Mouse (Mus musculus) heart, adult 2 months (tissue): Measurements from ENCODE around the gene Mypn. TPM values are rescaled to one million over a fixed set of nuclear protein-coding genes. Genes with fewer than 3 reads are reported as not detected.

Experiments
- DNase-seq, 2 experiments: peaks; one replicate each; pipeline ENCODE4 v3.0.0; 2021
- H3K27ac ChIP-seq: fragments of 200-600 bp; 2 replicates; pipeline ENCODE4 v1.8.1; 2022
- H3K27me3 ChIP-seq: fragments of 200-500 bp; 2 replicates; pipeline ENCODE4 v1.6.1; 2012; ENCODE audit warnings: mild to moderate bottlenecking, low read length, inconsistent platforms, mixed read lengths; ENCODE audit not compliant: control insufficient read depth, insufficient read depth
- H3K36me3 ChIP-seq: fragments of 200-500 bp; 2 replicates; pipeline ENCODE4 v1.6.1; 2012; ENCODE audit warnings: low read length, inconsistent platforms; ENCODE audit not compliant: control insufficient read depth, insufficient read depth
- H3K4me1 ChIP-seq: fragments of 200-500 bp; 2 replicates; pipeline ENCODE4 v1.6.1; 2011; ENCODE audit warnings: low read length; ENCODE audit not compliant: control insufficient read depth, insufficient read depth
- H3K4me3 ChIP-seq: fragments of 200-600 bp; 2 replicates; pipeline ENCODE4 v1.8.1; 2022
- H3K79me2 ChIP-seq: fragments of 200-500 bp; replicated peaks from 2 replicates; pipeline ENCODE4 v1.6.1; 2012; ENCODE audit warnings: mild to moderate bottlenecking, inconsistent platforms, low read length, moderate library complexity, mixed read lengths; ENCODE audit not compliant: control insufficient read depth, insufficient read depth
- H3K9ac ChIP-seq: fragments of 200-500 bp; 2 replicates; pipeline ENCODE4 v1.6.1; 2012; ENCODE audit warnings: low read depth, mild to moderate bottlenecking, control low read depth, inconsistent platforms, low read length, mixed read lengths
- CTCF ChIP-seq: fragments of 200-600 bp; IDR thresholded peaks from 2 replicates; pipeline ENCODE4 v1.8.1; 2022; ENCODE audit warnings: antibody characterized with exemption, mild to moderate bottlenecking, moderate library complexity
- EP300 ChIP-seq: fragments of 200-500 bp; IDR thresholded peaks from 2 replicates; pipeline ENCODE4 v1.6.1; 2011; ENCODE audit warnings: low read depth, low read length, control low read depth; ENCODE audit not compliant: insufficient read depth
- POLR2A ChIP-seq: fragments of 200-500 bp; IDR thresholded peaks from 2 replicates; pipeline ENCODE4 v1.6.1; 2011; ENCODE audit warnings: mild to moderate bottlenecking, low read depth, low read length, control low read depth; ENCODE audit not compliant: insufficient read depth
- WGBS: fragments of 180-500 bp; shearing (Covaris S2); methylation state at CpG from one replicate; pipeline ENCODE4 v1.1.7; 2018; 5-methylcytosine and 5-hydroxymethylcytosine counted together
- intact Hi-C: fragments of 180-260 bp; cut with DNase I; formaldehyde crosslinking; loops from one replicate; pipeline ENCODE4 v1.15.1; 2025
- polyA plus RNA-seq: library from polyadenylated mRNA; depleted of rRNA; stranded (reverse); fragments of >200 nt; gene quantifications from 2 replicates; pipeline ENCODE4 v1.2.3, GENCODE M21; 2012
- total RNA-seq, 2 experiments: library from RNA; stranded (reverse); gene quantifications; 2 replicates each; pipeline ENCODE4 v1.2.3; 2021

The Mypn gene
- total and polyA plus RNA-seq, 3 experiments: 32.1 to 110 (median 96.6) TPM

GRCm38 (mm10) chr10:63098191-63098590, 105.6 kb downstream of the Mypn start:
- TF ChIP-seq POLR2A (no peak), EP300 (no peak), CTCF (no peak)
- intact Hi-C loops: no loop called here
- H3K27me3 ChIP-seq: peaks cover 2% of the 10 kb centered on the region; the same call in 1 of the 2 replicates

DNA sequence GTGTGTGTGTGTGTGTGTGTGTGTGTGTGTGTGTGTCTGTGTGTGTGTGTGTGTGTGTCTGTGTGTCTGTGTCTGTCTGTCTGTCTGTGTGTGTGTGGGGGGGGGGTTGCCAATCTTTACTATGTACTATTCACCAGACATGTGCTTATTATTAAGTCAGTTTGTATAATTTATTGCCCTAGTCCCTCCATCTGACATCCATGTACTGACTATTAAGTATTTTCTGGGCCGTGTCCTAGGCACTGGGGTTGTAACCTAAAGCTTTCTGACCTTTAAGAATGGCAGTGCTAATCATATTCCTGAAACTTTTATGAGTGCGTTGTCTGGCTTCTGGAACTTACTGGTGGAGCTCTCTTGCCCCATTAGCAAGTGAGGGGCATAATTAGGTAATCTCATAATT, 107.0 kb downstream of the Mypn start:
- H3K9ac ChIP-seq: no peak overlapping the region
- intact Hi-C loops: no loop called here
- peaks cover 2% of the 10 kb centered on the region; the same call in 1 of the 2 replicates for H3K27me3 ChIP-seq
- no peaks in the 10 kb centered on the region for H3K79me2 ChIP-seq
- H3K27ac ChIP-seq: no peak overlapping the region
- H3K4me1 ChIP-seq: no peaks in the 10 kb centered on the region
- no peak for DNase-seq
- no peaks in the 10 kb centered on the region for H3K36me3 ChIP-seq
- TF ChIP-seq EP300 (no peak), POLR2A (no peak), CTCF (no peak)
- no peak overlapping the region for H3K4me3 ChIP-seq
- WGBS: 80% methylated on average over 2 of the region's 2 CpGs

More at GRCm38 (mm10) chr10:63098191-63098590, 105.6 kb downstream of the Mypn start:
- no peak overlapping the region for H3K4me3 ChIP-seq
- no peaks in the 10 kb centered on the region for H3K79me2 ChIP-seq
- WGBS: 75% methylated on average over 12 of the region's 12 CpGs
- no peak overlapping the region for H3K27ac ChIP-seq
- H3K36me3 ChIP-seq: no peaks in the 10 kb centered on the region
- DNase-seq: no peak
- H3K4me1 ChIP-seq: no peaks in the 10 kb centered on the region
- H3K9ac ChIP-seq: no peak overlapping the region

DNA sequence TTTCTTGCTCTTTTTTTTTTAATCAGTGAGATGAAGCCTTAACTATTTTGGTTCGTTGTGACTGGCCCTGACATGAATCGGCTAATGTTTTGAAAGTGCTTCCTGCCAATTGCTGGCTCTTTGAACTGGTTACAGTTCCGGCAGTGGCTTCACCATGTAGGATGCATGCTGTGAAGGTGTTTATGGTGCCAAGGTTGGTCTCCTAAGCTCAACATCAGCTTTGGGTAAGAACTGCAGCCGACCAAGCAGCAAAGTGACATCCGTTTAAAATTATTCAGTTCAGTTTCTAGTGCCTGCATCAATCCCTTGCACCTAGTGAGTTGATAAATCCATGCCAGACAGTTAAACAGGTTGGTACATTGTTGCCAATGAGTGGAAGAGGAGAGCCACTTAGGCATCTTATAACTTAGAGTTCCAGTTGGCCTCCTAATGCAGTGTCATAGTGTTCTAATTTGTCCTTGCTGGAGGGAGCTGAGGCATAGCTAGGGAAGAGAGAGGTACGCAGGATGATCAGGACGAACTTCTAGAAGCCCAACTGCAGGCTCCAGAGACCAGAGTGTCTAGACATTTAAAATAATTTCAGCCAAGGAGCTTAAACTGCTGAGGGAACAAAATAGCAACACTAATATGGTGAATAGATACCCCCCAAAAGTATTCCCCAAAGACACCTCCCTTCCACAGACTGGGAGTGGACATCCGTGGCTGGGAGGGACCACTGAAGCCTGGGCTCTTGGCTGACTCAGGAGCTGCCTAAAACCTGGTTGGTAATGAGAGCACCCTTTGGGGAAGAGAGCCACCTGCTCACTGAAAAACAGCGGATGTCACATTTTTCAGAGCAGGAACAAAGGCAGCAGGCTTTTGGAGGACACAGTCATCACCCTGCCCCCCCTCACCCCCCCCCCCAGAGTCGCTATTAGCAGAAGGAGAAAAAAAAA, 110.9 kb downstream of the Mypn start:
- WGBS: 66% methylated on average over 10 of the region's 10 CpGs
- Histone ChIP-seq H3K27me3 (no peaks in the 10 kb centered on the region), H3K4me1 (peaks cover 2% of the 10 kb centered on the region; the same call in 1 of the 2 replicates), H3K79me2 (no peaks in the 10 kb centered on the region), H3K4me3 (no peak overlapping the region), H3K36me3 (no peaks in the 10 kb centered on the region), H3K27ac (no peak overlapping the region), H3K9ac (no peak overlapping the region)
- no peak for DNase-seq
- intact Hi-C loops: no loop called here
- no peak for TF ChIP-seq POLR2A
- TF ChIP-seq EP300: no peak
- no peak for TF ChIP-seq CTCF

DNA sequence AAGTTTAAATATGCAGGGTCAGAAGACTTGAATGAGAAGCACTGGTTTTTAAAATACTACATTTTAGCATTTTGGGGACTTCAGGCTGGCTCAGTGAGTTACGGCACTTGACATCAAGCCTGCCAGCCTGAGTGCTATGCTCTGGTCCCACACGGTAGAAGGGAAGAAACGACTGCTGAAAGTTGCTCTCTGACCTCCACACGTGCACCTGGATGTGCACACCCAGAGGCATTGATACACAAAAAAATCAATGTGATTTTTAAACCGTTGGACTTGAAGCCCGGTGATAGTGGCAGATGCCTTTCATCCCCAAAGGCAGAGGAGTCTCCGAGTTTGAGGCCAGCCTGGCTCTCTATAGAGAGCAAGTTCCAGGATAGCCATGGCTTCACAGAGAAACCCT, 111.8 kb downstream of the Mypn start:
- Histone ChIP-seq H3K27me3 (no peaks in the 10 kb centered on the region), H3K27ac (no peak overlapping the region), H3K36me3 (no peaks in the 10 kb centered on the region), H3K4me3 (no peak overlapping the region), H3K4me1 (peaks cover 2% of the 10 kb centered on the region; the same call in 1 of the 2 replicates), H3K9ac (no peak overlapping the region), H3K79me2 (no peaks in the 10 kb centered on the region)
- 75% methylated on average over 7 of the region's 7 CpGs for WGBS
- TF ChIP-seq CTCF: no peak
- no peak for TF ChIP-seq POLR2A
- TF ChIP-seq EP300: no peak
- no peak for DNase-seq
- intact Hi-C loops: no loop called here

DNA sequence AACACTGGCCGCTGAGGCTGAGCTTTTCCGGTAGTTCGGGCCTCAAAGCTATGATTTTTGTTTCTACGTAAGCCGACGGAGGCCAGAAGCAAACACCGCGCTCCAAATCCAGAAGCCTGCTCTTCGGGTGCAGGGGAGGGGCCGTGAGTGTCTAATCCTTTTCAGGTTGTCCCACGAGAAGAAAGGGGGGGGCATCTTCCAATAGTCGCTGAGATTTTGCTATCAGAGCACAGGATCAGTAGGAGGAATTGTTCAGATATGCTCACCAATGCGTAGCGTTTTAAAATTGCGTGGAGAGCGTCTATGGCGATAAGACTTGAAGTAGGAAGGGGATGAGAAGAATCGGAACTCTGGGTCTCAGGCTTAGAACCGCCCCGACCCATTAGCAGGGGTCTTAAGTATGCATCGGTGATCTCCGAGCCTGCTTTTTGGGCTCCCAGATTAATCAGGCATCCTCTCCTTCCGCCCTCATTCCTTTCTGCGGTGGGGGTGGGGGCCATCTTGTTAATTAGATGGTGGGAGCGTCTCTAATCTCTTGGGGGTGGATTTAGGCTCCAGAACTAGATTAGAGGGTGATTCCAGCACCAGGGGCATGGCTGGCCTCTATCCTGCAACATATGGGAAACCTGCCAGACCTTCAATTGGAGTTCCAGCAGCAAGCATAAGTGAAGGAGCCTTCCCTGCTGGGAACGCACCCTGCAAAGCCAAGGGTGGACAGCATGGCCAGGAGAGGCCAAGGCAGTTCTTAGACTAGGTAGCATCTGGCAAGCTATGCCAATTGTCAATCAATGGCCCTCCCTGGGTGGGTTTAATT, 113.8 kb downstream of the Mypn start:
- Histone ChIP-seq H3K79me2 (no peaks in the 10 kb centered on the region), H3K9ac (peak overlapping the region; percentile 23; the same call in 1 of the 2 replicates), H3K4me3 (peak overlapping the region; percentile 25; the same call in 1 of the 2 replicates), H3K4me1 (peaks cover 2% of the 10 kb centered on the region; the same call in 1 of the 2 replicates), H3K27ac (no peak overlapping the region), H3K27me3 (no peaks in the 10 kb centered on the region), H3K36me3 (no peaks in the 10 kb centered on the region)
- intact Hi-C loops: no loop called here
- TF ChIP-seq EP300 (no peak), CTCF (no peak), POLR2A (no peak)
- DNase-seq: no peak
- WGBS: 11% methylated on average over 26 of the region's 26 CpGs
